Mouse (Mus musculus) kidney, adult 2 months (tissue): ENCODE results near the gene Itga5.

Experiments used
- CTCF ChIP-seq: fragments of 200-500 bp; conservative IDR thresholded peaks from 2 replicates; pipeline ENCODE4 v1.5.1; 2011; ENCODE audit warnings: low read depth, mild to moderate bottlenecking, control low read depth, low read length, moderate library complexity, mixed read lengths; ENCODE audit not compliant: insufficient read depth, insufficient read length
- POLR2A ChIP-seq: fragments of 200-500 bp; IDR thresholded peaks from one replicate; pipeline ENCODE4 v1.6.1; 2011; ENCODE audit warnings: low read depth, low read length, control low read depth

- TF ChIP-seq CTCF (no peak), POLR2A (no peak)
These were observed 10.3 kb upstream of the Itga5 start for GRCm38 (mm10) chr15:103376837-103377269.
